Mouse (Mus musculus) liver, postnatal 0 days (tissue): ENCODE results near the gene Gm20388. TPM values are rescaled to one million over a fixed set of nuclear protein-coding genes. Genes with fewer than 3 reads are reported as not detected.
A peak's percentile ranks its signal among the peaks of the same experiment; 100 is the strongest.

Experiments
- ATAC-seq: fragments of 200-750 bp; cut with Nextera tagmentation; 2 replicates; pipeline ENCODE4 v1.8.0; 2017; ENCODE audit warnings: mild to moderate bottlenecking, moderate library complexity
- DNase-seq: peaks from one replicate; pipeline ENCODE4 v3.0.0-alpha.2; 2016
- H3K27ac ChIP-seq: fragments of 300-500 bp; sonication (generic); 2 replicates; pipeline ENCODE4 v1.5.1; 2014; ENCODE audit warnings: antibody characterized with exemption, moderate library complexity, mild to moderate bottlenecking, low read depth
- H3K27me3 ChIP-seq: fragments of 300-500 bp; sonication (generic); 2 replicates; pipeline ENCODE4 v1.6.1; 2014; ENCODE audit warnings: low read length, control low read depth, mixed read lengths; ENCODE audit not compliant: insufficient read depth
- H3K36me3 ChIP-seq: fragments of 300-500 bp; sonication (generic); replicated peaks from 2 replicates; pipeline ENCODE4 v1.6.1; 2014; ENCODE audit warnings: mild to moderate bottlenecking, control low read depth, low read length, moderate library complexity, mixed read lengths; ENCODE audit not compliant: insufficient read depth
- H3K4me1 ChIP-seq: fragments of 300-500 bp; sonication (generic); 2 replicates; pipeline ENCODE4 v1.6.1; 2014; ENCODE audit warnings: antibody characterized with exemption, mild to moderate bottlenecking, control low read depth; ENCODE audit not compliant: insufficient read depth
- H3K4me2 ChIP-seq: fragments of 300-500 bp; sonication (generic); 2 replicates; pipeline ENCODE4 v1.6.1; 2014; ENCODE audit warnings: low read depth, mild to moderate bottlenecking, low read length, moderate library complexity, mixed read lengths
- H3K4me3 ChIP-seq: fragments of 300-500 bp; sonication (generic); 2 replicates; pipeline ENCODE4 v1.5.1; 2014; ENCODE audit warnings: low read depth, low read length
- H3K9ac ChIP-seq: fragments of 300-500 bp; sonication (generic); replicated peaks from 2 replicates; pipeline ENCODE4 v1.6.1; 2014; ENCODE audit warnings: mild to moderate bottlenecking, moderate library complexity
- H3K9me3 ChIP-seq: fragments of 300-500 bp; sonication (generic); 2 replicates; pipeline ENCODE4 v1.6.1; 2016; ENCODE audit warnings: mild to moderate bottlenecking, control low read depth, low read length, mixed read lengths
- CTCF ChIP-seq: sonication (generic); IDR thresholded peaks from 2 replicates; pipeline ENCODE4 v1.5.1; 2016; ENCODE audit warnings: antibody characterized with exemption, low read depth
- EP300 ChIP-seq: IDR thresholded peaks from 2 replicates; pipeline ENCODE4 v1.6.1; 2016; ENCODE audit warnings: antibody characterized with exemption, low read depth, mild to moderate bottlenecking
- WGBS: fragments of 180-500 bp; shearing (Covaris S2); extraction: QIAGEN DNeasy Blood & Tissue Kit; methylation state at CpG from one replicate; pipeline ENCODE4 v1.1.7; 2014; ENCODE audit not compliant: insufficient replicate concordance; 5-methylcytosine and 5-hydroxymethylcytosine counted together
- polyA plus RNA-seq: library from polyadenylated mRNA; unstranded; fragments of >200 nt; fragmentation: Nextera tagmentation; extraction: Ambion mirVana; gene quantifications from 2 replicates; pipeline ENCODE4 v1.2.1, GENCODE M21; 2015

Gene Gm20388
- polyA plus RNA-seq, 1 experiment from 2014 or later: not detected

DNA sequence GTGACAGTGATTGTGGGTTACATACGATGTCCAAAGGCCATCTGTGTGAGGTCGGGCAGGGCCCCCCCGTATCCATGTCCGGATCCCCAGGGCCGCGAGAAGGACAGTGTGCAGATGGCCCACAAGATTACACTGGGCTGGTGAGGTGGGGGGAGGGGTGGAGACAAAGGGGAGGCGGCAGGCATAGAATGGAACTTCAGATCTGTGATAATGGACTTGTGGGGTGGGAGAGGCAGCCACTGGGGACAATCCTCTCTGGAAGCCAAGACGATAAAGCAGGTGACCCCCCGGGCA is 425.4 kb downstream of the Gm20388 start:
- Histone ChIP-seq H3K36me3 (no peaks in the 10 kb centered on the region), H3K27me3 (no peaks in the 10 kb centered on the region), H3K9me3 (no peaks in the 10 kb centered on the region; the same call in 1 of the 2 replicates), H3K4me2 (peak overlapping the region; percentile 68), H3K27ac (no peak overlapping the region), H3K4me3 (no peak overlapping the region), H3K9ac (no peak overlapping the region), H3K4me1 (peaks cover 31% of the 10 kb centered on the region)
- ATAC-seq: peak; percentile 23; the same call in 1 of the 2 replicates
- 5% methylated on average over 9 of the region's 9 CpGs for WGBS
- TF ChIP-seq CTCF (no peak), EP300 (no peak)
- no peak for DNase-seq

DNA sequence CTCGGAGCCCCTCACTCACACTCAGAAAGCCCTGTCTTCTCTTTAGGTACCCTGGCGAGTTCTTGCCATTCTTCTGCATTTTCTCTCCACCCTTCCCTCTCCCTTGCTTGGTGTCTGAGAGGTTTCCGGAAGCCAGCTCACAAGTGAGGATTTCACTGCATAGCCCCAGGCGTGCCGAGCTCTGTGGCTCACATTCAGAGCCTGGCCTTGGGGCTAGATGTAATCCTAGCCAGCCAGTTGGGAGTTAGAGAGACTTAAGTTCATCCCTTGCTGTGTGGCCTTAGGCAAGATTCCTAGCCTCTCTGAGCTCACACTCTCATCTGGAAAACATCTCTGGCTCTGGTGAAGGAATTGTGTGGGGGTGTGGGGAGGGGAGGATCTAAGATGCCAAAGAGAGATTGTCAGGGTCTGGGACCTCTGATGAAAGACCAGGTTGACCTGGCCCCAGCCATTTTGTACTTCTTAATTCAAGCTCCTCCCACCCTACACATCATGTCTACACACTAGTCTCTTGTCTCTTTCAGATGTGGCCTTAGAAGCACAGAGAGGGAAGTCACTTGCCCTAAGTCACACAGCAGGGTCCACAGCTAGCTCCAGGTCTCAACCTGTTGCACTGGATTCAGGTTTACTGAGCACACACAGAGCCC is 426.4 kb downstream of the Gm20388 start:
- ATAC-seq: no peak
- TF ChIP-seq CTCF (no peak), EP300 (no peak)
- Histone ChIP-seq H3K9ac (no peak overlapping the region), H3K4me3 (no peak overlapping the region), H3K36me3 (no peaks in the 10 kb centered on the region), H3K4me1 (peaks cover 31% of the 10 kb centered on the region), H3K27me3 (no peaks in the 10 kb centered on the region), H3K27ac (no peak overlapping the region), H3K4me2 (no peak overlapping the region), H3K9me3 (no peaks in the 10 kb centered on the region; the same call in 1 of the 2 replicates)
- WGBS: 30% methylated on average over 5 of the region's 5 CpGs
- no peak for DNase-seq

DNA sequence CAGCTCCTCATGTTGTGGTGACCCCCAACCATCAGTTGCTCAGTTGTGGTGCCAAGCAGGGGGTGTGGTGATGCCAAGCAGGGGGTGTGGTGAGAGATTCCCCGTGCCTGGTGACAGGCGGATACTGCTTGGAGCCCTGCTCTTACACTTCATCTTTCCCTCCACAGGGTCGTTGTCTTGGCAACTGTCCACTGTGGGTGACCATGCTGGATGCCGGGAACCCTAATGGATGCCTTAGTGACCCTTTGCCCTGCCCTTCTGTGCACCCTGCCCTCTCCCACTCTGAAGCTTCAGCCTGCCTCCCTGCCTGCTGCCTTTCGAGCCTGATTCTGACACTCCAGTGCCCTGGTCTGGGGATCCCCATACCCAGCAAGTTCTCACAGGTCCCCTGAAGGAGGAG is 427.0 kb downstream of the Gm20388 start:
- ATAC-seq (no peak), DNase-seq (no peak)
- no peaks in the 10 kb centered on the region; the same call in 1 of the 2 replicates for H3K27me3 ChIP-seq
- no peaks in the 10 kb centered on the region for H3K36me3 ChIP-seq
- H3K4me2 ChIP-seq: no peak overlapping the region
- TF ChIP-seq EP300 (no peak), CTCF (no peak)
- peaks cover 27% of the 10 kb centered on the region for H3K4me1 ChIP-seq
- no peak overlapping the region for H3K27ac ChIP-seq
- H3K9ac ChIP-seq: no peak overlapping the region
- no peaks in the 10 kb centered on the region; the same call in 1 of the 2 replicates for H3K9me3 ChIP-seq
- H3K4me3 ChIP-seq: no peak overlapping the region
- 70% methylated on average over 5 of the region's 5 CpGs for WGBS

DNA sequence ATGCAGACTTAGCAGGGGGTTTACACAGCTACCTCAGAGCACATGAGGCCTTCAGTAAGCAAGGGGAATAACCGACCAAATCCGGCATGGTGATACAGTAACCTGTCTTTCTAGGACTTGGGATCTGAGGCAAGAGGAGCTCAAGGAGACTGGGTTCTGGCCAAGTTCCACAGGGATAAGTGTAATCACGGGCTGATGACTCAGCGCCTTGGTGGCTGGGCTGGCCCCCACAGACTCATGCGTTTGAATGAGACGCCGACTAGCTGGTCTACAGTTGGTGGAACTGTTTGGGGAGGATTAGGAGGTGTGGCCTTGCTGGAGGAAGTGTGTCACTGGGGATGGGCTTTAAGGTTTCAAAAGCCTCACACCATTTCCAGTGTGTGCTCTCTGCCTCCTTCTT is 428.0 kb downstream of the Gm20388 start:
- H3K9ac ChIP-seq: no peak overlapping the region
- no peak overlapping the region for H3K4me3 ChIP-seq
- no peak overlapping the region for H3K27ac ChIP-seq
- no peak for ATAC-seq
- H3K4me1 ChIP-seq: peaks cover 28% of the 10 kb centered on the region
- H3K9me3 ChIP-seq: no peaks in the 10 kb centered on the region; the same call in 1 of the 2 replicates
- no peaks in the 10 kb centered on the region; the same call in 1 of the 2 replicates for H3K27me3 ChIP-seq
- H3K36me3 ChIP-seq: no peaks in the 10 kb centered on the region
- no peak for TF ChIP-seq CTCF
- no peak for TF ChIP-seq EP300
- DNase-seq: no peak
- H3K4me2 ChIP-seq: no peak overlapping the region
- 79% methylated on average over 7 of the region's 7 CpGs for WGBS

DNA sequence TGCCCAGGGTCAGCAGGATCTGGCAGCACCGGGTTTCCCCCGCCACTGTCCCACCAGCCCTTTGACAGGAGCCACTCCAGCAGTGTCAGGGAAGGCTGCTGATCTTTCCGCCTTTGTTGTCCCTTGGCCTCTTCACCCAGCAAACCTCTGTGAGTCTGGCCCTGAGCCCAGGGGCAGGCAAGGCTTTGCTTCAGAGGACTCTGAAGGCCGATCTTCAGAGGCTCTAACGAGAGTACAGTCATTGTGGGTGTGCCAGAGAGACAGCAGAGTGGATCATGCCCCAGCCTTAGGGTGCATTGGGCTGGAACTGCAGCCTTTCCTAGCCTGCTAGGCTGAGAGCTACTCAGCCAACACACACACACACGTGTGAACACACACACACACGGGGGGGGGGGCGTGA is 429.1 kb downstream of the Gm20388 start:
- Histone ChIP-seq H3K27me3 (no peaks in the 10 kb centered on the region; the same call in 1 of the 2 replicates), H3K9me3 (no peaks in the 10 kb centered on the region; the same call in 1 of the 2 replicates), H3K4me2 (no peak overlapping the region), H3K27ac (no peak overlapping the region), H3K4me3 (no peak overlapping the region), H3K9ac (no peak overlapping the region), H3K36me3 (no peaks in the 10 kb centered on the region), H3K4me1 (peaks cover 26% of the 10 kb centered on the region)
- no peak for TF ChIP-seq CTCF
- TF ChIP-seq EP300: no peak
- 56% methylated on average over 7 of the region's 8 CpGs for WGBS
- no peak for ATAC-seq
- no peak for DNase-seq

DNA sequence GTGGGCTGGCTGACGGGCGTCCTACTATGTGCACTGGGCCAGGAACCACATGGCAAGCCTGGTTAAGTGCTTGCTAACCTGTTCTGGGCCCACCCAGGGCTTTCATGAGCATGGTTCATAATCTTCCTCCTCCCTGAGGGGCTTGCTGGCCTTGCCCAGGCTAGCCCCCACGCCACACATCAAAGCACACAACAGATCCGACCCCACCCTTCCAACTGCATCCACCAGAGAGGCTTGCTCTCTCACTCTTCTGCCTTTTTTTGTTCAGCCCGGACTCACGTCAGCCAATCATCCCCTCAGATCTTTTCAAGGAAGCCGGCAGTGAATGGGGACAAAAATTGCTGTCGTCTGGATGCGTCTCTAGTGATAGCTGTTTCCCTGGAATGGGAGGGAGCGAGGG is 430.5 kb downstream of the Gm20388 start:
- 75% methylated on average over 10 of the region's 10 CpGs for WGBS
- no peak for TF ChIP-seq CTCF
- no peak for TF ChIP-seq EP300

More for the DNA sequence above, 430.5 kb downstream of the Gm20388 start:
- DNase-seq (no peak), ATAC-seq (no peak)
- H3K9ac ChIP-seq: no peak overlapping the region
- H3K4me3 ChIP-seq: no peak overlapping the region
- H3K27me3 ChIP-seq: no peaks in the 10 kb centered on the region; the same call in 1 of the 2 replicates
- H3K27ac ChIP-seq: no peak overlapping the region
- H3K4me1 ChIP-seq: peaks cover 12% of the 10 kb centered on the region
- H3K9me3 ChIP-seq: no peaks in the 10 kb centered on the region; the same call in 1 of the 2 replicates
- no peak overlapping the region for H3K4me2 ChIP-seq
- no peaks in the 10 kb centered on the region for H3K36me3 ChIP-seq
